Mouse (Mus musculus): Measurements from ENCODE around the gene Scml4. TPM values are rescaled to one million over a fixed set of nuclear protein-coding genes. Genes with fewer than 3 reads are reported as not detected.

Gene Scml4
- polyA plus RNA-seq (2017; shearing (Covaris generic)): 100 to 1,000 TPM in 1 of 2 experiments, 10 to 100 TPM in 1; 66.9 to 144 TPM

DNA sequence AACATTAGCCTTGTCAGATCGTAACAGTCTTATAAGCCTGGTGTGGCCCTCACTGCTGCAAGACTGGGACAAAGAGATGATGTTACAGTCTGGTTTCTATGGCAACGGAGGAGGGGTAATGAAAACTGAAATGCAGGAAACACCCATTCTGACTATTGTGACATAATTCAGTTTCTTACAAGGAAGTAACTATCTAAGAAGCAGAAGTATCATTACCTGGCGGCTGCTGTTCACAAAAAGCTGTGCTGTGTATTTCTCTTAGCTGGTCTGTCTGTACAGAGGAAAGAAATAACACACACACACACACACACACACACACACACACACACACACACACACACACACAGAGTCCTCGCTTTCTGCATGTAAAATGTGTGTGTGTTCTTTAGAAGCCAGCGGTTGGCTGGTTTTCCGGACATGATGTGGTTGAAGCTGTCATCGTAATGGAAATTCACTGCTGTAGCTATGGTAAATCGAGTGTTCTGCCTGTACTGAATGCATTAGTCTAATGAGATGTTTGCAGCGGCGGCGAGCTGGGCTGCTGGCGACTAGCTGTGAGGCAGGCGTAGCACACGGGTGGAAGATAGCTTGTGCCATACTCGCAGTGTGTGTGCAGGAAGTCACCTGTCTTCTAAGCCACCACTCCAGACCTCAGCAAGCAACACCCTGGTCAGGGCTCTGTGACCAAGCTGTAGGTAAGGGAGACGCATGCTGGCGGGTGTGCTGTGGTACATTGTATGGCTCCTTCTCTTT is at the start of gene Scml4:
Scml4 (plus strand) TSS at position 212 of the 753 bp plus-strand sequence.

Other genes with a start within 250 kb of the Scml4 start
- gene Sec63, start 98.9 kb upstream of the Scml4 start, polyA plus RNA-seq (2017; shearing (Covaris generic)): 10 to 100 TPM; 30.7 to 59.0 TPM

Data from inflammation-experienced regulatory T-cells (primary cell).